Mouse (Mus musculus): ENCODE measurements around the gene Polrmt. TPM values are rescaled to one million over a fixed set of nuclear protein-coding genes. Genes with fewer than 3 reads are reported as not detected.

Gene Polrmt
- total RNA-seq, 2 experiments from 2014 or later, result 50.1 to 52.6 TPM

GRCm38 (mm10) chr10:79740863-79741262, 5.5 kb downstream of the Polrmt start:
- no peak for DNase-seq

DNA sequence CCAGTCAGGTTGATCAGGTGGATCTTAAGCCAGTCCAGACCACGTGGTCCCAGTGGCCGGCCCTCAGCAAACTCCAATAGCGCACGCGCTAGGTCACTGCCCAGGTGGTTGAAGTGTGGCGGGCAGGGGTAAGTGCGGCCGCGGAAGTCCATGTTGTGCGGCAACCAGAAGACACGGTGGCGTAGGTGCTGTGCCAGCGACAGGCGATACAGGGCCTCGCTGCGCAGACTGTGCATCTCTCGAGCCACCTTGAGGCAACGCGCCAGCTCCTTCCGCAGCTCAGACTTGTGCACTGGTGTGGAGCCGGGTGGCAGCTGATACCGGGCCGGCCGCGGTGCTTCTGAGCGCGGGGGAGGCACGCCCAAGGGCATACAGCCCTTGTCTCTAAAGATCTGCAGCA, 7.1 kb downstream of the Polrmt start:
- DNase-seq, result no peak

DNA sequence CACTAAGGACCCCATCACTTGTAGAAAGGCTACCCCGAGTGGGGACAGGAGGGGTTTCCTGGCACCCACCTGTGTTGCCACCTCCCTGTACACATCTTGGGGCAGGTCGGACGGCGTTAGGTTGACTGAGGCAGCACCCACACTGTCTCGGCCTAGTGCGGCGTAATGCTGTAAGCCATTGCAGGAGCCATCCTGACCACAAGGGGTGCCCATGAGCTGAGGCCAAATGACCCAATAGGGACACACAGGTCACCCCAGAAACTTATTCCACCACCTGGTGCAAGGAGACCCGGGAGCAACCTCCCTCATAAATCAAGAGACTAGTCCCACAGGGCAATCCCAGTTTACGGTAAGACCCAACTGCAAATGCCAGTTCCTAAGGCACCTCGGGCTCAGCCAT, 8.1 kb downstream of the Polrmt start:
- DNase-seq, result no peak

DNA sequence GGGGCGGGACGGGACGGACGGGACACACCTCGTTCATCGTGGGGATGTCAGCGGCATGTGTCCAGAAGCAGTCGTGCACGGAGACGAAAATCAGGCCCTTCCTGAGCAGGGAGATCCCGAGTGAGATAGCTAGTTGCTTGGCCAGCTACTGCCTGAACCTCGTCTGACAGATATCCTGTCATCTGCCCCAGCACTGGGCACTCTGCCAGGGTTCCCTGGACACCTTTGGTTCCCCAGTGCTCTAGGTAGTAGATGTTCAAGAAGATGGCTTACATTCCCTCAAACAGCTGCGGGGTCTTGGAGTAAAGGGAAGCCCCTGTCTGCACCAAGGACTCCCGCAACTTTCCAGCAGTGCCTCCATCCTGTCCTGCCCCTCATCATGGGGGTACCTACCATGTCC, 9.7 kb downstream of the Polrmt start:
- DNase-seq, result no peak

DNA sequence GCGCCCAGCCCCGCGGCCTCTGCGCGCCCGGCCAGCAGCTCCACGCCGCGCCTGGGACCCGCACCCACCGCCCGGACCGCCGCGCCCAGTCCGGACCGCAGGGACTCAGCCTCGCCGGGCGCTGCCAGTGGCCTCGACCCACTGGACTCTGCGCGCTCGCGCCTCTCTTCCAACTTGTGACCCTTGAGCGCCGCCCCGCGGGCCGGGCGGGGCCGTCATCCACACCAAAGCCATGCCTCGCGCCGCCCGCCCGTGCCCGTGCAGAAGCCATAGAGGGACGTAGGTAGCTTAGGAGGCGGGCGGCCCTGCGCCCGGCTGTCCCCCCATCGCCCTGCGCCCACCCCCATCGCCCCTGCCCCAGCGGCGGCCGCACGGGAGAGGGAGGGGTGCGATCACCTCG, 11.0 kb downstream of the Polrmt start:
- DNase-seq, result no peak

DNA sequence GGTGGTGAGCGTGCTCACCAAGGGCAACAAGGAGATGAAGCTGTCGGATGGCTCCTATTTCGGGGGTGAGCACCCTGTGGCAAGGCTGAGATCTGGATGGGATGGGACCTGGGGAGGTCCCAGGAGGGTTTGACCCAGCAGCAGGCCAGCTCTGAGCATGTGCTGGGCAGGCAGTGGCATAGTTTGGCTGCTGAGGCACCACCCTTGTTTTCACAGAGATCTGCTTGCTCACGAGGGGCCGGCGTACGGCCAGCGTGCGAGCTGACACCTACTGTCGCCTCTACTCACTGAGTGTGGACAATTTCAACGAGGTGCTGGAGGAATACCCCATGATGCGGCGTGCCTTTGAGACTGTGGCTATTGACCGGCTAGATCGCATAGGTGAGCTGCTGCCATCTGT, 12.5 kb downstream of the Polrmt start:
- no peak for DNase-seq

GRCm38 (mm10) chr10:79732500-79732899, 13.9 kb downstream of the Polrmt start:
- no peak for DNase-seq

- peak in 1 of 2 experiments; percentile 55 for DNase-seq
These were observed 16.9 kb downstream of the Polrmt start for GRCm38 (mm10) chr10:79729357-79729965.

DNA sequence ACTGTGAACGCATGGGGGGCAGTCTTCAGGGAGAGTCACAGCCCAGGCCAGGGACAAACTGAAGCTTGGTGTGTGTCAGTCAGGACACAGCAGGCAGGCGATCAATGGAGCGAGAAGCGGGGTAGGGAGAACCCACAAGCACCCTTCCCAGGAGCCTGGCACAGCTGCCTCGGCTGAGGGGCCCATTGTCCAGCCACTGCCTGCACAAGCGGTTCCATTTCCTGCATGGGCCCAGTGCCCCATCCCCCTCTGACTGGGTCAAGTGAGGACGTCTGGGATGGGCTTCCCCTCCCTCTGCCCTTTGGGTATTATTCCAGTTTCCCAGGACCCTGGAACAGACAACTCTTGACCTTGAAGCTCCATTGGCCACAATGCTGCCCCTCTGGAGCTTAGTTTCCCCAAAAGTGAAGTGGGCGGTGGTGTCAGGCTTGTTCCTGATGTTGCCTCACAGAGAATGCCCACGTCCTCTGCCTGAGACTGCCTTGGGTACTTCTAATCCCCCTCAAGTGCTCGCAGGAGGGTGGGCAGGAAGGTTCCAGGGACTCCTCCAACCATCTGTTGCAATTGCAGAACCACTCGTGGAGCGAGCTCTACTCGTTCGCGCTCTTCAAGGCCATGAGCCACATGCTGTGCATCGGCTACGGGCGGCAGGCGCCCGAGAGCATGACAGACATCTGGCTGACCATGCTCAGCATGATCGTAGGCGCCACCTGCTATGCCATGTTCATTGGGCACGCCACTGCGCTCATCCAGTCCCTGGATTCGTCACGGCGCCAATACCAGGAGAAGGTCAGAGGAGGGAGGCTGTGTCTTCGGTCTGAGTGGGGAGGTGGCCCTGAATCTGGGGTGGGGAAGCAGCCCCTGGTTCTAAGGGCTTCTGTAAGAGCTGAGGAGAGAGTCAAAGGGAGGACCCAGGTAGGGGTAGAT, 17.8 kb downstream of the Polrmt start:
- peak in 1 of 2 experiments; percentile 54 for DNase-seq

- no peak for DNase-seq
These were observed 20.3 kb downstream of the Polrmt start for GRCm38 (mm10) chr10:79726090-79726489.

GRCm38 (mm10) chr10:79723692-79724091, 22.7 kb downstream of the Polrmt start:
- DNase-seq, result no peak

GRCm38 (mm10) chr10:79723047-79723446, 23.3 kb downstream of the Polrmt start:
- DNase-seq, result no peak

- DNase-seq, result no peak
These were observed 25.3 kb downstream of the Polrmt start for GRCm38 (mm10) chr10:79721089-79721488.

GRCm38 (mm10) chr10:79717640-79718357, 28.6 kb downstream of the Polrmt start:
- no peak for DNase-seq

- peak in 1 of 2 experiments; percentile 51 for DNase-seq
These were observed 29.4 kb downstream of the Polrmt start for GRCm38 (mm10) chr10:79716988-79717355.

- no peak for DNase-seq
These were observed 30.0 kb downstream of the Polrmt start, which contains the start of gene Hcn2 for GRCm38 (mm10) chr10:79716254-79716987. TSS of gene Hcn2 (plus strand) at chr10:79716634.

DNA sequence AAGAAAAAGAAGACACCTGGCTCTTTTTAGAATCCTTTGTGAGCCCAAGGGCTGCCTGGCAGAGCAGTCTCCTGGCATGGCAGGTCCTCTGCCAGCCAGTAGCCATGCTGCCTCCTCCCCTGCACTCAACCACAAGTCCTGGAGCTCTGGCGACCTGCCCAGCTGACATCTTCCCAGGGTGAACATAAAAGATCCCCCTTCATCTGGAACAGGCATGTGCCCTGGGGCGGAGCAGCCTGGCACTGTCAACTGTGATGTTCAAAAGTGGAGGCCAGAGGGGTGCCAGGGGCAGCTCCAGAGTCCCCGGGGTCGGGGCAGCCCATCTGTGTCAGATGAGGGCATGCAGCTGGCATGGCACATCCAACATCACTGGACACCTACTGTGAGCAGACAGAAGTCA, 31.4 kb downstream of the Polrmt start:
- DNase-seq, result no peak

GRCm38 (mm10) chr10:79713163-79713562, 33.2 kb downstream of the Polrmt start:
- DNase-seq, result no peak

- peak; percentile 67 to 71 for DNase-seq
These were observed 33.8 kb downstream of the Polrmt start for GRCm38 (mm10) chr10:79712499-79713126.

- no peak for DNase-seq
These were observed 34.4 kb downstream of the Polrmt start for GRCm38 (mm10) chr10:79712029-79712428.

DNA sequence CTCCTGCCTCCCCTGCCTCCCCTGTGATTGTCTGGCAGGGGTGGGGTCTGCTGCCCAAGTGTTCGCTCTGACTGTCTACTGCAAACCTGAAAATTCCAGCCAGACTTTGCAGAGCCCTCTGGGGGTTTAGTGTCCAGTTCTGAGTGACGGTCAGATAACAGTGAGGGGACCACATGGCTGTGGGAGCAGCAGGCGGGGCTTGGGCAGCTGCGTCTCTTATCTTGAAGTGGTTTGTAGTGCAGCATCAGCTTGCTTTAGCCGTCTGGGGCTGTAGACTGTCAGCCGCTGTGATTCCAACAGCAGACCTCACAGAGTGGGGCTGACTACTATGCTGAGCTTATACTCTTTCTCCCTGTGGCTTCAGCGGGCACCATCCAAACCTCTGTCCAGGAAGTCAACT, 37.1 kb downstream of the Polrmt start:
- no peak for DNase-seq

- no peak for DNase-seq
These were observed 37.7 kb downstream of the Polrmt start for GRCm38 (mm10) chr10:79708668-79709067.

Measured in layer of hippocampus, postnatal 36 days (tissue).